Mouse (Mus musculus) A20 (cell line): ENCODE data around the gene Ccdc102a.

Experiments used
- DNase-seq: peaks from one replicate; pipeline ENCODE4 v3.0.0-alpha.2; 2011; ENCODE audit warnings: low read depth, low spot score

Ccdc102a gene

DNA sequence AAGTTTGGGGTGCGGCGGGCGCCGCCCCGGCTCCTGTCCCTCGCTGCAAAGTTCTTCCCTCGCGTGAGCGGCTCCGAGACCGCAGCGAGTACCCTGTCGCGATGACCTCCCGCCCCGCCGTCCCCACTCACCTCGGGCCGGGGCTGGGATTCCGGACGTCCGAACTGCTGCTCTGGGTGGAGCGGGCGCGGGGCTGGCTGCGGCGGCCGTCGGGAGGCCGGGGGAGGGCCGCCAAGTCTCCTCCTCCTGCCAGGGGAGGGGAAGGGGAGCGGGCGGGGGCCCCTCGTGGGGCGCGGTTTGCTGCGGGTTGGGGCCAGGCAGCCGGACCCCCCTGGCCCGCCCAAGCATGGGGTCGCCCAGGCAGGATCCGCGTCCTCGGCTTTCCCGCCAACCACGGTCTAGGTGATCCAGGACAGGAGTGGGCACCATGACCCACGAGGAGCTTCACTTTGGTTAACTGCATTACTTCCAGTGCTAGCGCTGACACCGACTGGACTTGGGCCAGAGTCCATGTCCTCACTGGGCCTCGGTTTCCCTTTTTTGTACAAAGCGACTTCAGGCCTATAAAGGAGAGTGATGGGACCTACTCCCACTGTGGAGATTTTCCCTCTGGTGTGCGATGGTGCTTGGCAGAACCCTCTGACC lies at the start of gene Ccdc102a:
TSS of gene Ccdc102a (minus strand) at position 248 of the 645 bp plus-strand sequence.
- DNase-seq, result no peak

DNA sequence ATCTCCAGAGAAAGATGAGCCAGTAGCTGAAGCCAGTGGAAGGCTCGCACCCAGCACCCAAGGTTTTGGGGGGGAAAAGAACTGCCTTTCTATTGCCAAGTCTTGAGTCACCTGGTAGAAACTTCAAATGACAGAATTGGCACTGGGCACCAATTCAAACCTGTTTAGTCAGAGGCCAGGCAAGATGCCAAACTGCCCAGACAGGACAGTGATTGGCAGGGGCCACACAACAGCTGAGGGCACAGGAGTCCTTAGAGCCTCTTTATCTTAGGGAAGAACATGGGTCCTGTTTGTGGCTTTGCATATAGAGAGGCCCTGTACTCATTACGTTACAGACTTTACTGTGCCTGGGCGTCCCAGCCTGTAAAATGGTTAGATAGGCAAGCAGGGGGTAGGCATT lies 49.7 kb upstream of the Ccdc102a start:
- no peak for DNase-seq

DNA sequence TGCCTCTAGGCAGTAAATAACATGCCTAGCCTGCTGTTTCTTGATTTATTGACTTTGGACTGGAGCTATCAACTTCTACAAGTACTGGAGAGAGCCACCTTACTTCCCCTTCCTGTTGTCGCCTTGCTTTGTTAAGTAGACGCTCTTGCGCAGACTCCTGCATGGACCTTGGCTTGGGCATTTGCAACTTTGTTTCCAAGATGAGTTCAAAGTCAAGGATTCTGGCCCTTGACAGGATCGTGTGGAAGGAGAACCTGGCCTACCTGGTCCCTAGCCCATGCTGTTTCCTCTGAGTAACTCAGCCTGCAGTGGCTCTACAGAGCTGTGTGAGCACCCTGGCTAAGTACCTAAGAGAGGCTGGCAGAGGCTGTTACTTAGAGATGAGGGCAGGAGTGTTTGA lies 49.2 kb upstream of the Ccdc102a start:
- no peak for DNase-seq

DNA sequence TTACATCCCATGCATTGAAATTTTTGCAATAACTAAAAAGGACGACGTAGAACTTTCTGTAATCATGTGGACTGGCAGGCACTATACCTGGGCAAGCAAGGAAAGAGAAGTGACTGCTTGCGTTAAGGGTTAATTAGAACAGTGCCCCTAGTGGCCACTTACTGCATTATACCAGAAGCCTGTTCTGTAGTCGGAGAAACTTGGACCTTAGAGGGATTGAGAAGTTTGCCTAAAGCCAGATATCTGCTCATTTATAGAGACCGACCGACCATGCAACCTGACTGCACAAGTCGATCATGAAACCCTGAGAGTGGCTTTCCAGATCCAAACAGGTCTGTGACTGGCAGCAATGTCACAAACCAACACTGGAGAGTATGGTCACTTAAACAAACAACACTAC lies 48.7 kb upstream of the Ccdc102a start:
- peak; percentile 62 for DNase-seq

DNA sequence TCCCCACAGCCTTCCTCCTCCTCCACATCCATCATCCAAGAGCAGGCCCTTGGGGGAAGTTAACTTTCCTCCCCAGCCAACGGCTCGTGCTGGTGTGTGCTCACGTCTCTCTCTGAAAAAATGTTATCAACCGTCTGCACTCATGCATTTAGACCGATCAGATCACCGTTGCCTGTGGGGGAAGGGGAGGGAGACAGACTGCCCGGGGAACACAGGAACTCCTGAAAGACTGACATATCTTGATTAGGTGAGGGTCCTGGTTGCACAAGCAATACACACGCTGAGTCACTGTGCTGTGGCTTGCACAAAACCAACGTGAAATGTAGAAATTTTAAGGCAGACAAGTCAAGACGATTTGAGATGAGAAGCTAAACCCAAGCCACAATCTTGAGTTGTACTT lies 46.9 kb upstream of the Ccdc102a start:
- DNase-seq, result no peak

DNA sequence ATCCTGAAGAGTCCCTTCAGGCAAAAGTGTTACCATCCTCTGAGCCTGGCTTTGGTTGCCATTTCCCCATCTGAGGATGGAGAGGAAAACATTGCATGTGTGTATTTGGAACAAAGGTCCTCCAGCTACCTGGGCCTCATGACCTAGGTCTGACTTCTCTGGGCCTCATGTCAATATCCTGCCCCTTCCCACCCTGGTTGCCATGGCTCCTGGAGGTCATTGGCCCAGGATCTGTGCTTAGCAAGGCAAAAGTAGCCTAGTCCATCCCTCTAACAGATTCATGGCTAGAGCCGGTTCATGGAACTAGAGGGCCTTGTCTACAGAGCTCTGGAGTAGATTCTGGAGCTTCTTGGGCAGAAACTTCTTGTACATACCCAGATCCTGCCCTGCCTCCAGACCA lies 44.3 kb upstream of the Ccdc102a start:
- DNase-seq, result no peak

DNA sequence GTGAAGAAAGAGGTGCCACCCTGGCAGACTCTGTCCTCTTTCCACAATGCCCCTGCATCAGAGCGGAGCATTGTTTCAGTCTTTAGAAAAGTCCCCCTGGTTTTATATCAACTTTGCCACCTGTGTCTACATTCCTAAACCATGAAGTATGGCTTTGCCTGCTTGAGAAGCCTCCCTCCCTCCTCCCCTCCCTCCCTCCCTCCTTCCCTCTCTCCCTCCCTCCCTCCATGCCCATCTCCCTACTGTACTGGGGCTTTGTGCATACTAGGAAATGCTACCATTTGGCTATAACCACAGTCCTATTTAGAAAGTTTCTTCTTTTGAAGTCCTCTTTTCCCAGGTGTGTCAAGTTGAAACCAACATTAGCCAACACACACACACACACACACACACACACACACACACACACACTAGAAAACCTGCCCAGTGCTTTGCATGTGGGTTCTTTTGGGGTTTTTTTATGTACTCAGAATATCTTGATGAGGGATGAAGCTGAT lies 38.2 kb upstream of the Ccdc102a start:
- DNase-seq, result no peak

DNA sequence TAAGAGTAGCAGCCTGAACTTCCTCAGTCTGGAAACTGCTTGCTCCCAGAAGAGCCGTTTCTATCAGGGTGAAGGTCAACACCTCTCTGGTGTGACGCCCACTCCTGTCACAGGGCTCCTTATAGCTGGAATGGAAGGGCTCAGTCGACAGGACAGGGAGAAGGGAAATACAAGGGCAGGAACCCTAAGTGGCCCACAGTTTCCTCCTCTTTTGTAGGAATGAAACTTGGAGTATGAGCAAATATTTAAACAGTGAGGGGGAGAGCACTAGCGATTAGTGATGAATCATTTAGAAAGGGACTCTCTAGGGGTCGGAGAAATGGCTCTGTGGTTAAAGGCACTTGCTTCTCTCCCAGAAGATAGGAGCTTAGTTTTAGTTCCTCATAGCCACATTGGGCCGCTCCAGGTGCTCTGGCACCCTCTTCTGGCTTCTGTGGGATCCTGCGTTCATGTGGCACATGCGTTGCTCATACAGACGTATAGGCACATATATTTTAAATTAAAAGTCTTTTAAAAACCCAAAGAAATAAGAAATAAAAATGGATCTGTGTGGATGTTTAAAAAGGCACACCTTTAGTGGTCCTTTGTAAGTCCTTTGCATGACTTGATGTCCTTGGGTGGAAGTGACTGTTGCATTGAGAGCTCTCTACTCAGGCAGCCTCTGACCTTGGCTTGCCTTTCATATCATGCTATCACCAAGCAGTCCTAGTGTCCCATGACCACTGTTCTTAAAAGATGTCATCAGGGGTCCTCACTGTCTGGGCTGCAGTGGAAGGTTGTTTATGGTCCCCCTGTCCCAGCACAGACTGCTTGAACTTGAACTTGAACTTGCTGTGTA lies 37.2 kb upstream of the Ccdc102a start:
- DNase-seq, result peak; percentile 84

DNA sequence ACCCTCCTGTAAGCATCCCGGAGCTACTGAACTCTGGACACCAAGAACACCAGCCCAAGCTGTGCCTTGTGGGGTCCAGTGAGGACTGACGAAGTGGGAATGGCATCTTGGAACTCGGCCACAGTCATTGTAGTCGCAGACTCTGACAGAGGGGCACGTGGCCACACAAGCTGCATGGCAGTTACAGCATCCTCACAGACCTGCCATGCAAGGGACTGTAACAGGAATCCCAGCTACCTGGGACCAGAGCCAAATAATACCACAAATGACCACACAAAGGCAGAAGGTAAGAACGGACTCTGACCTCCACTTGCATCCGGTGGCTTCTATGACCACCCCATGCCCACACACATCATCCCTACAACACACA lies 36.5 kb upstream of the Ccdc102a start:
- no peak for DNase-seq

DNA sequence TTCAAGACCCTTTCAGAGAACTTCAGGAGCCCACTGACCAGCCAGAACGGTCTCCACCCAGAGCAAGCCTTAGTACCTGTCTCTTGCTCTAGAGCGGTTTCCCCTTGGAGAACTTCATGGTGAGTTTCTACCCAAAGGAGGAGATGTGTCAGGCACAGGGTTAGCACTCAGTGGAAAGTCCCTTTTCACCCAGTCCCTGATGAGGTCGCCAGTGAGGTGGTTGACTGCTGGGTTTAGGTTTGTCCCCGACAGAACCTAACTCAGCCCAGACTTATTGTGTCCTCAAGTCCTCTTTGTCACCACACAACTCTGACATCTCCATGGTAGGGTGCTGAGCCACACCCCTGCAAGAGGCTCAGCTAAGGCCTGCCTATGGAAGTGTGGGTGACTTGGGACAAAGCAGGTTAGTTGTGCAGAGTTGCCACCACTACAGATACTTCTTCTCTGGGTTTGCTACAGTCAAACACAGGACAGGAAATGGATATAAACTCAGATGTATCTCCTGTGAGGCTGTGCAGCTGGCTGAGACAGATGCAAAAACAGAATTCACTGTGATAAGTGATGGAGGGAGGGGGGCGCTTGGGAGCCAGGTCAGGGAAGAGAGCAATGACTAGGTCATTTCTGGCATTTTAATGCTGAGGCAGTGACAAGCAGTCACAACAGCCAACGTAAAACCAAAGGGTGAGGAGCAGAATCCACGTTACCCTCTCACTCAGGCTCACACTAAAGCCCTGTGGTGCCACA lies 35.9 kb upstream of the Ccdc102a start:
- no peak for DNase-seq

DNA sequence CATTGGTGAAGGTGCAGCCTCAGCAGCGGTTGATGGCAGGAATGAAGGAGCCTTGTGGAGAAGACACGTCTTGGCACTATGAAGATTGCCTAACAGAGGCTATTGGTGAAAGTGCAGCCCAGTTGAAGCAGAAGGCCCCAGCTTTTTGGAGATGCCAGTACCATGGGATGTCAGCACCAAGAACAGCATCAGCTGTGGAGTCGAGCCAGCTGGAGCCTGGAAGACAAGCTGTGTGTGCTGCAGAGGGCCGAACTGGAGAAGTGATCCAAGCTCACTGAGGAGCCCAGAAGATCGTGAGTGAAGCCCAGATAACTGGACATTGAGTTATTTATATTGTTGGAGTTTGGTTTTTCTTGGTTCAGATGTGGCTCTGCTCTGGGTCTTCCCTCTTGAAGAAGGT lies 34.2 kb upstream of the Ccdc102a start:
- no peak for DNase-seq

DNA sequence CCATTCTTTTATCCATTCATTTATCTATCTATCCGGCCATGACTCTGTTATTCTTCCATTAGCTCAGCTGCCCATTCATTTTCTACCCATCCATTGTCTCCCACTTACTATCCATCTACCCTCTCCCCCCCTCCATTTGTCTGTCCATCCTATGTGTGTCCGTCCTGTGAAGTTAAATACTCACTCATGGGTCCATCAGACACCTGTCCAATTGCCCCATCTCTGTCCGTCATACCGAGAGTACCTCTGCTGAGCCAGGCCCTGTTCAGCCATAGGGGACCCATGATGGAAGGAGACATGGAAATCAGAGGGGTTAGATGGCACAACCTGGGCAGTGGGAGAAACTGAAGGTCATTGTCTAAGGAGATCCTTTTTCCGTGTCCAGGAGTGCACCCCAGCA lies 32.6 kb upstream of the Ccdc102a start:
- no peak for DNase-seq

DNA sequence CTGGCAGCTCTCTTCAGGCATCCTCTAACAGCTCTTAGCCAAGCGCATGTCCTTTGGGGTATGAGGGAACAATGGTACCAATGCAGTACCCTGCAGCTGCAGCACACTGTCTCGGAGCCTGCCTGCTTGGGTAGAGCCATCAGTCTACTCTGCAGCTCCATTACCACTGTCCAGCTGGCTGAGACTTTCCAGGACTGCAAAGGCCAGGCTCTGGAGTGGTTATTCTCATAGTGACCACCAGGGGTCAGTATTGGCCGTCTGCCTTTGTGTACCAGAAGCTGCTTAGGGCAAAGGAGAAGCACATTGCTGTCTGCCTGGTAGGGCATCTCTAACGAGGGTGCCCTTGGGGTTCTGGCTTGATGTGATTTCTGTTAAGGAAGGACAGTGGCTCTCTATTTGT lies 32.1 kb upstream of the Ccdc102a start:
- peak; percentile 59 for DNase-seq

DNA sequence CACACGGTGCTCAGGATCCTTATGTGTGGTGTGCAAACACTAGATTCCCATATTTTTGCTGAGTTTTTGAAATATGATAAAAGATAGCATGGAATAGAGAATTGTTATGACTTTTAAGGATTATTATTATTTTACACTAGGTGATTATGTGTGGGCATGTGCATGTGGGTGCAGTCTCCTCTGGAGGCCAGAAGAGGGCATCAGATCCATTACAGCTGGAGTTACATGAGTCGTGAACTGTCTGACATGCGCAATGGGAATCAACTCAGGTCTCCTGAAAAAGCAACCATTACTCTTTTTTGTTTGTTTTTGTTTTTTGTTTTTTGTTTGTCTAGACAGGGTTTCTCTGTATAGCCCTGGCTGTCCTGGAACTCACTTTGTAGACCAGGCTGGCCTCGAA lies 31.1 kb upstream of the Ccdc102a start:
- DNase-seq, result peak; percentile 11

DNA sequence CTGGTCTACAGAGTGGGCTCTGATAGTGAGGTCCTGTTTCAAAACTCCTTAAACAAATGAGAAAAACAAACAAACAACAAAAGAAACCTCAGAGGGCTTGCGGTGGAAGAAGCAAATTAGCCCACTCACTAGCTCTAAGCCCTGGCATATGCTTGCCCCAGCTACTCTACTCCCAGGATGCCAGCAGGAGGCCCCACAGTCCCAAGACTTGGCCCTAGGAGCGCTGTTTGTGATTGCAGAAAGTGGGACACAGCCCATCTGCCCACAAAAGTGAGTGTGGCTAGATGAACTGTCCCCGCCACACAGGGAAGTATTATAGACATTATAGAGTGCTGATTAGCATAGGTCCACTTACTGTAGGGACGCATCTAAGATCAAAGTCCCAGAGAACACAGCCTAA lies 30.5 kb upstream of the Ccdc102a start:
- no peak for DNase-seq

DNA sequence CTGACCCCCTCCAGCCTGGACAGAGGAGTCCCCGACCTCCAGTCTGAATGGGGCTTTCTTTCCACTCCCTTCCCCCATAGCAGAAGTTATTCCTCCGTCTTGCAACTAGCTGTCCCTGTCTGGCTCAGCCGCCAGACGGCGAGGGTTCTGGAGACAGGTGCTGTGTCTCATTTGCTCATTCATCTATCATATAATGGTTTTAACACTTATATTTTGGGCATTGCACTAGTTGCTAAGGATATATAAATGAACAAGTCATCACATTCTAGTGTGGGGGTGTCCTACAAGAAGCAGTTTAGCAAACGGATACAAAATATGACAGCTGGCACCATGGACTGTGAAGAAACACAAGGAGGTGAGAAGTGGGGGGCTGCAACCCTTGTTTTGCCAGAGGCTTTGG lies 27.3 kb upstream of the Ccdc102a start:
- DNase-seq, result no peak

DNA sequence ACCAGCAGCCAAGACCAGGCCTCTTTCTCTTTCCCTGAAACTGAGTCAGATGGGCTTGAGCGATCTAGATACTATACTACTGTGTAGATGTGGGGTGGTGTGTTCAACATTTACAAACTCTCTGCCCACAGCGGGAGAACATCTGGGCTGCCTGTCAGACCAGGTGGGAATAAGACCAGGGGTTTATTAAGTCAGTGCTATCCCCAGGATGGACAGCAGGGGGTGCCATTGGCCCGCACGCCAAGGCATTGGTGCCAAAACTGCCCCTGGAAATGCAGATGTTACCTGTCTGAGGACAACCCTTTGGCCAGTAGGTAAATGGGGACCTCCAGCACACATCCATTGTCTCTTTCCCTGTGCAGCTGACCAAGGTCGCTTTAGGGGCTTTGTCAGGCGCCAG lies 24.7 kb upstream of the Ccdc102a start:
- DNase-seq, result peak; percentile 66

DNA sequence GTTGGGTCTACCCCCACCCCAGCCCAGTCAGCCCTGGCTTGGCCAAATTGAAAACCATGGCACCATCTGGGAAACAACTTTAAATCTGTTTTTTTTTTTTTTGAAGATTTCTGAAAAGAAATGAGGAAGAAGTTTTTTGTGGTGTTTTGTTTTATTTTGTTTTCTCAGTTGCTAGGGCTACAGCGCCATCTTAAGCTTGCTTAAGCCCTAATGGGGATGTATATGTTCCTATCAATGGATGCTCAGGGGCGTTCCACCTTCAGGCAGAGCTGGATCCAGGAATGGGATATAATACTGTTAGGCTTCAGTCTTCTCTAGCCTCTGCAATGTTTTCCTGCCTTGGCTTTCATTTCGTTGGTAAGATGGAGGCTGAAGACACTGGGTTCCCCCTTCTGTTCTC lies 17.3 kb upstream of the Ccdc102a start:
- DNase-seq, result peak; percentile 20

DNA sequence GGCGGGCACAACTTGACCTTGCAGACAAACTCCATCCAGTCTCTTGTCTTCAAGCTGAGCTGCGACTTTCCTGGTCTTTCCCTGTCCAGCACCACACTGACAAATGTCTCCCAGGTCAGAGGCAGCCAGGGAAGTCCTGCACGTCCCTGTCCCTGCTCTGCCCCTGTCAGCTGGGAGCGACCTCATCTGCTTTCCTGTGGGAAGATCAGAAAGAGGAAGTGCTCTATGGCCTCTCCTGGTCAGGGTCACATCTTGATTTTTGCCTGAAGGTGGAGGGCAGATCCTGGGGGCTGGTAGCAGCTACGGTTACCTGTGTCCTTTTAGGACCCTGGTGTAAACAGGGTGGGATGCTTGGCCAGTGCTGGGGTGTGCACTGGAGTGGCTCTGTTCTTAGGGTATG lies 16.0 kb upstream of the Ccdc102a start:
- no peak for DNase-seq

DNA sequence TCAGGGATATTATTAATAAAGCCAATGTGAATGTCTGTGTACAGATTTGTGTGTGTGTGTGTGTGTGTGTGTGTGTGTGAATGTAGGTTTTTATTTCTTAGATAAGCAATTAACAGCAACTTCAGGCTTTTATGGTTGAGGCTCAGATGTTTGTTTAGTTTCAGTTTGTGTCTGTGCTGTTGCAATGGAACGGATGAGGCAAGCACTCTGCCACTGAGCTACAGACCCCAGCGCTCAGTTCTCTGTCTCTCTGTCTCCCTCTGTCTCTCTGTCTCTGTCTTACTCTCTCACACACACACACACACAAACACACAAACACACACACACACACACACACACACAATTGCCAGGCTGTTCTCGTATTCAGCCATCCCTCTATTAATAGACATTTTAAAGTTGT lies 10.3 kb upstream of the Ccdc102a start:
- DNase-seq, result no peak

DNA sequence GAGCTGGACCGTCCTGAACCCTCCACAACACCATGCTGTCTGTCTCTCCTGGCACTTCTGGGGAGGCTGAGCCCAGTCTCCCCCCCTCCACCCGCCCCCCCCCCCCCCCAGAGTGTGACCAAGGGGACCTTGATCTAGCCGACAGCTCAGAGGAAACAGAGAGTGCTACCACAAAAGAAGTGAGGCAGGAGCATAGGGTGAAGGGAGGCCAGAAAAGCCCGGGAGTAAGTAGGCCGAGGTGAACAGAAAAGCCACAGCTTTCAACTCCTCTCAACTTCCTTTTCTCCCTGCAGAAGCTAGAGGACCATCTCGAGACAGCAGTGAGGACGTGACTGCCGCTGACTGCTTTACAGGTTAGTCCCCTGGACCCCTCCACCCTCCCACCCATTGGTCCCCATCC lies 5.5 kb upstream of the Ccdc102a start, which contains the start of gene Adgrg5:
TSS of gene Adgrg5 (plus strand) at position 290 of the 400 bp plus-strand sequence.
- DNase-seq, result peak; percentile 59

DNA sequence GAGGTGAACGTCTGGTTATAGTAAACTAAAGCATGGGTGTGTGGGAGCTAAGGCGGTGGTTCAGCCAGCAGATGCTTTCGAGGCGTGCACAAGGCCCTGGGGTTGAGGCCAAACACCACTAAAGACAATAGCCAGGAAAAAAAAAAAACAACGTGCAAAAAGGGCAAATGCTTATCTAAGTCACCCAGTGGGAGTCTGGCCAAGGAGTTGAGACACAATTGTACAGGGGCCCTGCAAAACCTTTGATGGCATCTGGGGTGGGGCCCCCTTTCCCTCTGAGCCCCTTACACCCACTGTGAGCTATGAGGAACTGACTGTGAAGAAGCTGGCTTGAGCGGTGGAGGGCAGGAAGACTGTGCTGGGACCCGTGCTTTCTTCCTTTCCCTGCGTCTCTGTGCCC lies 4.7 kb upstream of the Ccdc102a start:
- no peak for DNase-seq
